Mouse (Mus musculus) left cerebral cortex, postnatal 25 days (tissue): Measurements from ENCODE around the gene C1qbp. TPM values are rescaled to one million over a fixed set of nuclear protein-coding genes. Genes with fewer than 3 reads are reported as not detected.

Experiments
- total RNA-seq, 2 experiments: library from RNA; stranded (reverse); gene quantifications; 2 replicates each; pipeline ENCODE4 v1.2.3; 2021

Gene C1qbp
- total RNA-seq, 2 experiments from 2014 or later: 94.2 to 98.5 TPM

Other genes with a start within 250 kb of the C1qbp start
- gene Zfp3, start 218.8 kb downstream of the C1qbp start, total RNA-seq: 10 to 100 TPM; 16.4 to 17.2 TPM
- gene Scimp, start 170.4 kb downstream of the C1qbp start, total RNA-seq: not detected
- 100 to 1,000 TPM; 128 to 130 TPM for gene Rabep1, start 138.2 kb downstream of the C1qbp start, total RNA-seq
- gene Nup88, start 13.1 kb downstream of the C1qbp start, total RNA-seq: 10 to 100 TPM; 56.1 to 61.1 TPM
- gene Rpain, start 12.8 kb downstream of the C1qbp start, total RNA-seq: 10 to 100 TPM; 33.1 to 37.1 TPM
- 10 to 100 TPM; 26.9 to 27.2 TPM for gene Dhx33, start 21.4 kb upstream of the C1qbp start, total RNA-seq
- gene Mis12, start 36.6 kb upstream of the C1qbp start, total RNA-seq: 10 to 100 TPM; 16.1 to 16.3 TPM
- 10 to 100 TPM; 23.5 to 25.8 TPM for gene Derl2, start 36.8 kb upstream of the C1qbp start, total RNA-seq
- gene 6330403K07Rik, start 50.5 kb upstream of the C1qbp start, total RNA-seq: 100 to 1,000 TPM; 227 to 230 TPM
- 1 to 10 TPM in 1 of 2 experiments, under 1 TPM in 1; 0.41 to 1.1 TPM for gene Nlrp1a, start 161.7 kb upstream of the C1qbp start, total RNA-seq
- under 1 TPM; 0.23 to 0.28 TPM for gene Nlrp1b, start 247.7 kb upstream of the C1qbp start, total RNA-seq